Mouse (Mus musculus) lung, postnatal 0 days (tissue): ENCODE results near the gene Zfp827.

Experiments
- CTCF ChIP-seq: IDR thresholded peaks from 2 replicates; pipeline ENCODE4 v1.5.1; 2016; ENCODE audit warnings: antibody characterized with exemption, mild to moderate bottlenecking
- EP300 ChIP-seq: IDR thresholded peaks from 2 replicates; pipeline ENCODE4 v1.6.1; 2016; ENCODE audit warnings: antibody characterized with exemption, mild to moderate bottlenecking, control low read depth

DNA sequence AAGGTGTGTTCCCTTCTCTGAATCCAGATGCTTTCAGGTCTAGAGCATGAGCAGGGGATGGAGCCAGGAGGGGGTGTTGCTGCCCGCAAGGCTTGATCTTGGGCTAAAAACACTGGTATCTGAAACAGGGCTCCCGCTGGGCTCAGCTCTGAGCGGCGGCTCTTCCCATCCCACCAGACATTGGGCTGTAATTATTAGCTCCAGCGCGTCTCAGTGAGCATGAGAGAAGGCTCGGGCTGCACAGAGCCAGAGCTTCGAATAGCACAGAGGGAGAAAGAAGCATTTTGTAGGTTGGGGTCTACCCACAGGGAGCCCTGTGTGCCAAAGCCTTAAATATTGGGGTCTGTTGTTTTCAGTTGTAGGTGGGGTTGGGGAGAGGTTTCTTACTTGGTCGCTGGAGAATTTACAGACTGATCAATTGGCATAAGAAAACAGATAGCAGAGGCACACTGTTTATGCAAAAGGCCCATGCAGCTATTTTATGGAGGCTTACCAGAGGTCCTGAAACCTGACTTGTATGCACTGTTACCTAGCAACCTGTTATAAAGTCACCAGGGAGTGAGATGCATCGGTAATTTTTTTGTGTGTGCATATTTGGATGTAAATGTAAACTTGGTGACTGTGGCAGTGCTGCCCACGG lies 50.4 kb downstream of the Zfp827 start:
- no peak for TF ChIP-seq CTCF
- no peak for TF ChIP-seq EP300
